Mouse (Mus musculus) T-helper 2 cell (primary cell): ENCODE measurements around the gene Dlat.

ENCODE experiments used
- in situ Hi-C: fragments of 300-600 bp; cut with MboI, MseI; formaldehyde crosslinking; loops from one replicate; pipeline ENCODE4 v1.15.1; 2025; ENCODE audit warnings: high pct_unique_total_duplicates

The Dlat gene

DNA sequence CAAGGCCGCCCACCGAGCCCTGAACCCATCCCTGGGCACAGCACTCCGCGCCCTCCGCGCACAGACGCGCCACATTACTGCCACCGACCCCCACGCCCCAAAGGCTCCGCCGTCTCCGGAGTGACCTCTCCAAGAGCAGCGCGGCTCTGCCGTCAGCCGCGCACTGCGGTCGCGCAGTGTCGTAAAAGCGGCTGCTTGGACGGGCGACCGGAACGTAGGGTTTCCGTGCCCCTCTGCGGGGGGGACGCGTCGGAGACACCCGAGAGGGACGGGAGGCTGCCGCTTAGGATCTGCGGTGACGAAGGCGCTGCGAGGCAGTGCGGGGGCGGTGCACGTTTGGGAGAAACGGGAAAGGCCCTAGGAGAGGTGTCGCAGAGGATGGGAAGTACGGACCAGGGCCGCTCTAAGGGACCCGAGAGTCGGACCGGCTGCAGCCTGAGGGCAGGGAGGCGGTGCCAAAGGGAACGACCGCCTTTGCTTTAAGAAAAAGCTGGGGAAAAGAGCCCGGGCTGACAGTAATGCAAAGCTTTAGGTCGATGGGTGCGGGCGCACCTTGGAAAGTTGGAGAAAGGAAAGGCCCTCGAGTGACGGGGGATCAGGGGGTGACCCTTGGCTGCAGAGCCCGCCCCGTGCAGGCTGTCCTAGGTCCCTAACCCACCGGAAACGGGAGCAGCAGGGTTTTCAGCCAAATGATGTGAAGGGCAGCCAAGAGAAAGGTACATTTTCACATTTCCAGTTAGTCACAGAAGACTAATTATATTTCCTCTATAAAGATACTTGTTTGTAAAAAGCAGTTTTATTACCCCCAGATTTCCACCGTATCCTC lies at the start of gene Dlat:
Gene Dlat, minus strand, starts transcription at position 389 of the 826 bp plus-strand sequence.
- in situ Hi-C loops, result no loop called here

DNA sequence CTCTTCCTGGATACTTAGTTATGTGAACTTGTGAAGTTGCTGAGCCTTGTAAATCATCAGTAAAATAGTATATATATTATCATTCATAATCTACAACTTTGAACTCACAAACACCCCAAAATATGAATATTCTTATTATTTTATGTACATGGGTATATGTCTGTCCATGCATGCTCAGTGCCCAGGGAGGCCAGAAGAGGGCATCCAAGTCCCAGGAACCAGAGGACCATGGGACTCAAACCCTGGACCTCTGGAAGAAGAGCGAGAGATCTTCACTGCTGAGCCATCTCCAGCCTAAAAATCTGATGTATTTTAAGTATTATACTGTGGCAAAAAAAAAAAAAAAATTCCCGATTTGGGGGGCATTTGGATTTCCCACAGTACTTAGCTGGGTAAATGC lies 49.5 kb upstream of the Dlat start:
- in situ Hi-C loops, result no loop called here

DNA sequence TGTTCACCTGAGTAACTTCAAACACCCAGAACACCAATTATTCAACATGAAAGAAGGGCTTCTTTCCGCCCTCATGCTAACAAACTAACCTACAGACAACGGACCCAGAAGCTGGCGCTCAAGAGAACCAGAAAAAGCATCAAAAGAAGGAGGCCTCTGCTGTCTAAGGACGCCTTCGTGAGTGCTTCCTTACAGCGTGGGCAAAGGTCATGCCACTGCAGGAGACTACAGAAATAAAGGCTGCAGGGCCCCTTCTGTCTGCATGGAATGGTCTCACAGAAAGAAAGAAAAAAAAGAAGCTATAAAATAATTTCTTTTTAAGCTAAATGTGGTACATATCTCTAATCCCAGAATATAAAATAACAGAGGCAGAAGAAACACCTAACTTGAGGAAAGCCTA lies 45.3 kb upstream of the Dlat start:
- in situ Hi-C loops, result no loop called here

DNA sequence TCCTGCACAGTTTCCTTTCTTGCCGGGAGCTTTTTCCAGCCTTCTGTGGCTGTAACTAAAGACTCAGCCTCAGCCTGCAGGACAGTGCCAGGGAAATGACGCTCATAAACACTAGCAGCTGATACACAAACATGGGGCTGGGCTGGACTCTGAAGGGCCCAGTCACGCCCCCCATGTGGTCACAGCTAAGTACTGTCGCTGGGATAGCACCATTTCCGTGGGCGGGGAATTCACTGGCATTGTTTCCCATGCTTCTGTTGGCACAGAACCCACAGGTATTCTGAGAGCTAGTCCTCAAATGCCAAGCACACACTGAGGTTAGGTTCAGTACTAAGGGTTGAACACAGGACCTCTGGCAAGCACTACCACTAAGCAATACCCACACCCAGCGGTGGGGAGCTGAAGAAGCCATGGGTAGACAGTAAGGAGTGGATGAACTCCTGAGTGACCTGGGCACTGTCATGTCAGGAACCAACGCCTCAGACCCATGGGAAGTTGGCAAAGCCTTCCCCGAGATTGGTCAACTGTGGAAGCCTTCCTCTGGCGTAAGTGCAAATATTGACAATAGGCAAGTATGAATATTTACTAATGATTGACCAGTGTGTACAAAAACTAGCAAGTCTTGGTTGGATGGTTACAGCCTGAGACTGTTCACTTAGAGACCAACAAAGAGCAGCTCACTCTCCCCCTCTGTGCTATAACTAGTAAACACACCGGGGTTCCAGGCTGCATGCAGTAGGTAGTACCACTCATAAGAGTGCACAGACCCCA lies 41.5 kb upstream of the Dlat start:
- in situ Hi-C loops, result no loop called here

DNA sequence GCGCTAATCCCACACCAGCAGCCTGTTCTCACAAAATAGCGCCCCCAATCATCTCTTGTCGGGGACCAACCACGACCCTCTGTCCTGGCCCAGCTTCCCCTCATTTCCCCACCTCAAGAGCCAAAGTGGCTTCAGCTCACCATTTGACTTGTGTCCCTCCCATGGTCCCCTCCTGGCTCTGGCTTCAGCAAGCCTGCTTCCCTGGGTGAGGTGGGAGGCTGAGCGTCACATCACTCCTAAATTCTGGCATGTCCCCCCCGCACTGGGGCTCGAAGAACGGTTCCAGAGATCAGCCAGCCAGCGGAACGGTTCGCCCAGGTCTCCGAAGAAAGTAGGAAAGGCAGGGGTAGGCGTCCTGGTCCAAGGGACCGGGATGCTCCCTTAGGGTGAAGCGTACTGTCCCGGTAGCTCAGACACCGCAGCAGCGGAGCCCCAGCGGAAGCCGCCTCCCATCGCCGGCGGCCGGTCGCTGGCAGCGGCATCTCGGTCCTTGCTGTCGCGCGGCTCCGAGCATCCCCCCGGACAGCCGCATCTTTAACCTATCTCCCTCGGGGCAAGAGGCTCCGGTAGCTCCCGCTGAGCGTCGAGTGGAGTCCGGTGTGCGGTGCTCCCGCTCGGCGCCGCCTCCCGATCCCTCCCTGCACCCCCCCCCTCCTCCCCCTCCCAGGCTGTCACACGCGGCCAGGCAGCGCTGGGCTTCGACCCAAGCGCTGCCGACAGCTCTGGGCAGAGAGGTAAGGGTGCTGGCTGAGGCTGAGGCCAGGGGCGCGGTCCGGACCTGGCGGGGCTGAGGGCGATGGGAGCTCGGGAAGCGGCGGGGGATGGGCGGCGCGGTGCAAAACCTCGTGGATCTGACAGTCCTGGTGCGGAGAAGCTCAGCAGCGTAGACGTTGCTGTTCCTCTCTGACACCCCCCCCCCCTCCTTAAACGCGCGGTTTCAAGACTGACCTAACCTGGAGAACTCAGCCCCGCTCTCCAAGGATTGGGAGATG lies 39.1 kb upstream of the Dlat start:
- in situ Hi-C loops, result no loop called here

DNA sequence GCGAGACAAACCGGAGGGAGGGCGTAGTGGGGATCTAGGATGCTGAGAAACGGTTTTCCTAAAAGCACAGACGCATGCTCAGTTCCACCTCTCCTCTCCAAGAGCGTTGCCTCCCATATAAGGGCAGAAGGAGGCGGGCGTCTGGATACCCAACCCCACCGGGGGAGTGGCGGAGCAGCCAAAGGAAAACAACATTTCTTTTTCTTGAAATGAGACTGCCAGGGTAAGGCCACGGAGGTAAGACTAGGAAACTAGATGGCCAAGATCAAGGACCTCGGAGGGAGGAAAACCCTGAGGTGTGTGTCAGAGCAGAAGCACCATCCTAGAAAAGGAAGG lies 38.1 kb upstream of the Dlat start:
- in situ Hi-C loops, result no loop called here

DNA sequence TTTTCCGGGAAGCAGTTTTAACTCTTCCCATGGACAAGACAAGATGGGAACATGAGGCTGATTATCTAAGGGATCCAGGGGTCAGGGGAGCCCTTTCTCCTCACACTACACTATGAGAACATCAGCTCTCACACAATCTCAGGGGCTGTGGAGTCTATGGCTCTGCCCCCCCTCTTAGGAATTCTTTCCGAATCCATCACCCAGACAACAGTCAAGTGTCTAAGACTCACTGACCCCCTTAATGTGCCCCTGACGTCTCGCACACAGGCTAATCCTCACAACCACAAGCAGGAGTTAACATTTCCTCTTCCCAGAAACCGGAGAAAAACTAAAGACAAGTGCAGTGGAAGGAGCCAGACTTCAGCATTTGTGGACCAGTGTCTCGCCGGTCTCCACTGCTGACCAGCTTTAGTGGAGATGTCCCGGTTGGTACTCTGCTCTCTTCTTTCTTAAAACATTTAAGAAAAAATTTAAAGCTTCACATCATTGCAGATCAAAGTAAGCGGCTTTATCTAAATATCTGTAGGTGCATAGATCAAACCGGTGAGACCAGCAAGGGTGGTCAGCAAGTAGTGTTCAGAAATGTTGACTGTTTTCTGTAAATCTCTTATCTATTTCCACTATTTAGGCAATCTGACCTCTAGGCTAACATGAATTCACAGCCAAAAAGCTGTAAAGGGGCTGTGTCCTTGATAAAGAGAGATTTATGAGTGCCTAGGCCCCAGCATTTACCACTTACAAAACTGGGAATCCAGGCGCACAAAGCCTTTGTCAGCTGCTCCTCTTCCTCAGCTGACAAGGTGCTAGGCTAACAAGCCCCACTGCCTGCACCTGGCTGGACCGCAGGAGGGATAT lies 37.5 kb upstream of the Dlat start:
- in situ Hi-C loops, result no loop called here

DNA sequence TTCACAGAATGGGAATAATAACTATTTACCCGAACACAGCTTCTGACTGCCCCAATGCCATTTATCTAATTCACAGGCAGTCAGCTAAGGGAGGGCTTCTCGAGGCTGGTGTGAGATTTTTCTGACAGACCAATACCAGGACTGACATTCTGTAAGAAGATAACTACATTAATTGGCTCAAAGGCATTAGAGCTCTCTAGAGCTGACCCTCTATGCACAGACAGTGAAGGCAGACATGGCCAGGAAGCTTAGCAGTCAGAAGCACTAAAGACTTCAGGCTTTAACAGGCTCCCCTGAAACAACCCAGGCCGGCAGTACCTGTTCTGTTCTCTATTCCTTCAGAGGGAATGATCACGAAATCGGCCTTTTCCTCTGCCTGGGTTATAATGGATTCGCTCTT lies 35.6 kb upstream of the Dlat start:
- in situ Hi-C loops, result no loop called here

DNA sequence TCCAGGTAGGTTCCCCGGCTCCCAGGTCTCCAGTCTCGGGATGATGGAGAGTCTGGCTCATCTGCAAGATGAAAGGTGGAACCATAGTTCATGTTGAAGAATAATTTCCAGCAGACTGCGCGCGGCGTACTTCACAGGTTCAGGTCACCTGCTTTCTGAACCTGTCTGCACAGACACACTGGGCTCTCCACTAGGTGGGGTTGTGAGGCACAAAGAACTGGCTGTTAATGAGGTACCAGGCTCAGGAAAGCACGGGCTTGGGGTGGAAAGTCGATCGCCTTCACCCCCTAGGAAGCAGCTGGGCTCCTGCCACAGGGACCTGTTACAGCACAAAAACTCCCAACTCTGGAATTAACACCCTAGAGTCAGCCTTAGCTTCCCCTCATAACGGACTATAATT lies 34.1 kb upstream of the Dlat start:
- in situ Hi-C loops, result no loop called here

DNA sequence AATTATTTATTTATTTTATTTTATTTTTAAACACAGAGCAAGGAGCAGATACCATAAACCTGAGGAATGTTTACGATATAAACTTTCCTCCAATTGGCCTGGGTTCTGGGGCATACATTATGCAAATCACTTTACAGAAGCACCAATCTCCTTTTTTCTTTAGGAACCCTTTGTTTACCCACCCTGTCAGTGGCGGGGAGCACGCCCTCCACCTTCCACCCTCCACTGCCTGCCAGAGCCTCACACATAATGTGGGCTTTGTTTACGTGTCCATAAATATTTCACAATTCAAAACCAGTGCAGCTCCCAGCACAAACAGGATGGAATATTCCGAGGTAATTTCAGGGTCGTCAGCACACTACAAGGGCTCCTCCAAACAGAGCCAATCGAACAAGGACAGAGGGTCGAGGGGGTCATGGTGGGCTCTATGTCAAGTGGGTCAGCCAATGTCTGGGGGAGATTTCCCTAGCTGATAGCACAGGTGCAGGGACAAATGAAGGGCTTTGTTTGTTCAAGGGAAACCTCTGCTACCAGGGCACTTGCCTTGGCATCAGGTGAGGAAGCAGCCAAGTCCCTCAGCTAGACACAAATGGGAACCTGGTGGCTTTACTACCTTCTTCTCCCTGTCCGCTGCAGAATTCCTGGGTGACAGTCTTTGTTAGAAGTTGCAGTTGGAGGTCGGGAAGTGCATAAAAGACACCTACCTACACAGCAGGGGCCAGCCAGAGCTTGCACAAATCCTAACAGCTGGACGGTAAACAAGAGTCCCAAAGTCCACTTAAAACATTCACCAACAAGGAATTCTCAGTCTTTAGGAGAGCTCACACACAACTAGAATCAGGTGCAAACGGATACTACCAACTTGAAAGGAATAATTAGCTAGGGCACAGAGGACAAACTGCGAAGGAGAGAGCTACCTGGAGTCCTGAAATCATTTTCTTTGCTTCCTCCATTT lies 33.3 kb upstream of the Dlat start:
- in situ Hi-C loops, result no loop called here

DNA sequence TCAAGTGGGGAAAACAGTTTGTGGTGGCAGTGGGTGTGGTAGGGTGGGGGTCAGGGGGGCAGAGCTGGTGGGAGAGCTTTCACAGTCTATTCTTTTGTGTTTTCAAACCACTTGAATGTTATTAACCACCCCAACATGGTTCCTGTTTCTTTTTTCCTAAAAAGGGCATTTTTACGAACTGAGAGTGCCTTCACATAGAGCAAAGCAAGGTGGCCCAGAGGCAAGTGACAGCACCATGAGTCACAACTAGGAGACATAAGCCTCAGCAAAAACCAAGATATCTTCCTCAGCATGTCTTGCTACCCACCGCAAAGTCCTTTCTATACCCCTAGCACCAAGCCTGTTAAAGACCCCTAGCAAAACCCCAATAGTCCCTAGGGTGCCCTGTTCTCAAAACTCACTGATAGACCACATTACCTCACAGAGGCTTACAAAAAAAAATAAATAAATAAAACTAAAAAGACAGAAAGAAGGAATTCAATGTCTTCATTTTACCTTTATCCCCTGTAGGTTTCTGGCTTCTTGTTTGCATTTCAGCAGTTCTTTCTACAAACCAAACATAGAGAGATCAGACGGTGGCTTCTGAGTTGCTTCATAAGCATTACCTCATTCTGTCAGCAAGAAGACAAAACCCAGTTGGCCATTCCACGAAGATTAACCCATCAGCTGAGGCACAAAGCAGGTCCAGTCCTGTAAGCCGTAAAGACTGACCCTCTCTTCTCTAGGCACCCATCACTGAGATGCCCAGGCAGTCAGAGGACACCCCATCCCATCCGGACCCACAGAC lies 27.5 kb upstream of the Dlat start:
- in situ Hi-C loops, result no loop called here

DNA sequence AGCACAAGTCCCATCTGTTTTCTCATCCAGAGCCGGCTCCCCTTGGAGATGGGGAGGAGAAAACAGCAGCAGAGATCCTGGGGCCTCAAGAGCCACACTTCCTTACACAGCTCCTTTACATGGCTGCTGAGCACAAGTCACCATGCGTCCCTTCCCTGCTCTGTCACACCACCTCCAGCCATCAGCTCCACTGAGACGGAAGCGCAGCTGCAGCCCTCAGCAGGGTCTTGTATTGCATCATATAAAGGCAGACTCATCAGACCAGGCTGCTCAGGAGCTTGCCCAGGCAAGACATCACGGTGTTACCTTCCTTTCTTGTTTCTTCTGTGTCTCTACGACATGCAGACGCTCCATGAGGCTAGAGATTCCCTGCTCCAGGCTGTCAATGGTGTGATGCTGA lies 22.1 kb upstream of the Dlat start:
- in situ Hi-C loops, result no loop called here

DNA sequence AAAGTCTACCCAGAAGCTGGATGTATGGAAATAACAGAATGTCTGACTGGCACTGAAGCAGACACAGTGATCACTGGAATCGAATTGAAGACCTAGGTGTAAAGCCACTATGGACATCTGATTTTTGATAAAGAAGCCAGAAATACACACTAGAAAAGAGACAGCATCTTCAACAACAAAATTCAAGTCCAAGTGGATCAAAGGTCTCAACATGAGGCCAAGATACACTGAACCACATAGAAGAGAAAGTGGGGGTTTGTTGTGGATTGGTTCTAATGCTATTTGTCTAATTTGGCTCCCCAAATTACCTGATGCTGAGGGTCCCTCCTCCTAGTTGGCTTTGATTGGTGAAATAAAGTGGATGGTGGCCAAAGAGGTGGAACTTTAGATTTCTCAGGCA lies 19.8 kb upstream of the Dlat start:
- in situ Hi-C loops, result loop anchor here (5.0 kb wide), 1 partner anchor 157 kb away; no protein-coding TSS in a partner anchor

DNA sequence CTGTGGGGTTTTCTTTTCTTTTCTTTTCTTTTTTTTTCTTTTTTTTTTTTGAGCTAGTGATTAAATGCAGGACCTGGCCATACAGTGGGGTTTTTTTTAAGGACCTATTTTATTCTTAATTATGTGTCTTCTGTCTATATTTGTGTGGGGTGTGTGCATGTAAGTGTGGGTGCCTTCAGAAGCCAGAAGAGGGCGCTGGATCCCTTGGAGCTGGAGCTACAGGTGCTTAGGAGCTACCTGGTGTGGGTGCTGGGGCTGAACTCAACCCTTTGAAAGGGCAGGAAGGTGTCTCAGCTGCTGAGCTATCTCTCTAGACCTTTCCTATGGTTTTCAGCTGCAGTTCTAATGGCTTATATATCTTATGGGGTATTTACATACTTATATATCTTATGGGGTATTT lies 15.2 kb upstream of the Dlat start:
- in situ Hi-C loops, result loop anchor here (5.0 kb wide), 1 partner anchor 152 kb away; no protein-coding TSS in a partner anchor

DNA sequence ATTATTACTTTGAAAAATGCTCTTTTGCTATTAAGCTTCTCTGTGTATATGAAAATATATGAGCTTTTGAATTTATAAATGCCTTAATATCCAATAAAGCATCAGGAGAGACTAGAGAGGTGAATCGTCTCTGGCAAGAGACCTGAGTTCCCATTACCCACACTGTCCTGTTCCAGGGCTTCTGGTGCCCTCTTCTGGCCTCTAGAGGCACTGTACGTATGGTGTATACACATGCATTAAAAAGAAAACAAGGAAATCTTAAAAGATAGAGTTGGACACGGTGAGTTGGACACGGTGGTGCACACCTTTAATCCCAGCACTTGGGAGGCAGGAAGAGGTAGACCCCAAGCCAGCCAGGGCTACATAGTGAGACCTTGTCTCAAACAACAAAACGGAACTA lies 11.1 kb upstream of the Dlat start:
- in situ Hi-C loops, result no loop called here

DNA sequence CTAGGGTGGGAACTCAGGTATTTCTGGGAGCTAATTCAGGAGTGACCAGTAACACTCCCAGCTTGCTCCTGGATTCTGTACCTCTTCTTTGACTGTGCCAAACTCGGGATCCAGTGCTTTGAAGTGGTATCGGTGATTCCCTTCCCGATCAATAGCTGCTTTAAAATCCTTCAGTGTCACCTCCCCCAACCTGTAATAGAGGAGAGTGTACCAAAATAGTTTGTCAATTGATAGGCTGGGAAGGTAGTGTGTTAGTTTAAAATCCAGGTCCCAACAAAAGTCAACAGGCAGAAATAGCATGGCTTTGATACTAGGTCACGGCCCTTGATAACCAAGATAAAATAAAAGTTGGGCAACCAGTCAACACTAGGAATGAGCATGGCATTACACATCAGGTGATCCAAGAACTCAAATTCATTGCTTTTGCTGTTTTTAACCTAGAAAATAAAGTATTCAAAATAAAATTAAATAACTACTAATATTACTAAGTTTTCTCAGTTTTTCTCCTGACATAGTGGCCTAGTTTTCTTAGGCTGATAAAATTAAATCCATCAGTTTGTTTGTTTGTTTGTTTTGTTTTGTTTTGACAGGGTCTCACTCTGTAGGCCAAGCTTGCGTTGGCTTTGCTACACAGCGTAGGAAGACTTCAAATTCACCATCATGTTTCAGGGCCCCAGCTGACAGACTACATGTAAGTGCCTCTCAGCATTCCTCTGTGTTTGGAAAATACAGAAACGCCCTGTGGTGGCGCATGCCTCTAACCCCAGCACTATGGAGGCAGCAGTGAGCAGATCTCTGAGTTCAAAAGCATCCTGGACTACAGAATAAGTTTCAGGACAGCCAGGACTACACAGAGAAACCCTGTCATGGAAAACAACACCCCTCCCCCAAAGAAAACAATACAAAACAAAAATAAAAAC lies 8.3 kb upstream of the Dlat start:
- in situ Hi-C loops, result no loop called here

DNA sequence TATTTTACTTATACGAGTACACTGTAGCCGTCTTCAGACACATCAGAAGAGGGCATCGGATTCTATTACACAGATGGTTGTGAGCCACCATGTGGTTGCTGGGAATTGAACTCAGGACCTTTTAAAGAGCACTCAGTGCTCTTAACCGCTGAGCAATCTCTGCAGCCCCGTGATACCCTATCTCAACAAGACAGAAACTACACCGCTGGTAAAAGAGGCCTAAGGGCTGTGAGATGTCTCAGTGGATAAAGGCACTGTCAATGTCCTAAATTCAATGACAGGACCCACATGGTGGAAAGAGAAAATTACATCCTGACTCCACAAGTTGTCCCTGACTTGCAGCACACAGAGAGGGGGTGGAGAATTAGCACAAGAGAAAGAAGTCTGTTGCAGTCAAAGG lies 6.9 kb upstream of the Dlat start:
- in situ Hi-C loops, result no loop called here

DNA sequence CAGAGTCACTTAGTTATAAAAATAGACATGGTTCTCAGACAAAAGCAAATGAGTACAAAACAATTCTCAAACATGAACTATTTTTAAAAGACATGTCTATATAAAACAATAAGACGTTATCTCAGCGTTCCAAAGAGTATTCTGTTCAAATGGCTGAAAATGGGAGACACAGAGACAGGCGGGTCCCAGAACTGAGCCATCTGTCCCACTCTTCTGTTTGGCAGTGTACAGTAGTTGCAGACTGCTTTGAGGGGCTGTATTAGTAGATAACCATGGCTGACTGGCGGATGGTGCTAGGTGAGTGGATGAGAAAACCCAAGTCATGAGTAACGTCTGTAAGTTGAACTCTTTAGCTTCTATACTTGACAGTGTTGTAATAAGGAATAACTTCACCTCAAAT lies 5.2 kb upstream of the Dlat start:
- in situ Hi-C loops, result no loop called here
